Mouse (Mus musculus) liver, postnatal 0 days (tissue): ENCODE measurements around the gene Cdc42bpa.

Experiments used
- CTCF ChIP-seq: sonication (generic); IDR thresholded peaks from 2 replicates; pipeline ENCODE4 v1.5.1; 2016; ENCODE audit warnings: antibody characterized with exemption, low read depth
- EP300 ChIP-seq: IDR thresholded peaks from 2 replicates; pipeline ENCODE4 v1.6.1; 2016; ENCODE audit warnings: antibody characterized with exemption, low read depth, mild to moderate bottlenecking

- TF ChIP-seq CTCF (no peak), EP300 (no peak)
Measured at GRCm38 (mm10) chr1:180196508-180196907, 236.2 kb downstream of the Cdc42bpa start.
